26 mouse cellular contexts compared by ENCODE assay signal in the genomic region with DNA sequence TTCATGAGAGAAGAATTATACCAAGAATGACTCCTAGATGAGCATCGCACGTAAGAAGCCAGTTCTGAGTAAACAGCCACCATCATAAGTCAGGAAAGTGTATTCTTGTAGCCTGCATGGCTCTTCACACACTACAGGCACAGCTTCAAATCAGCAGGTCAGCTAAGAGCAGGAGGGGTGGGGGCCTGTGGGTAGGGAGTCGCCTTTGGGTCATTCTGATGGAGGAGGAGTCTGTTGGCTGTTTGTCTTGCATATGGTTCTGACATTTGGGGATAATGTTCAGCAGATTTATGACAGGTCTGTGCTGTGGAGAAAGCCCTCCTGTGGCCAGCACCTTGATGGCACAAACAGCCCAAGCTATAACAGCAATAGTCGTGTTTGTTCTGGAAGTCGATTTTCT. TPM values are rescaled to one million over a fixed set of nuclear protein-coding genes. Genes with fewer than 3 reads are reported as not detected.
DNase-seq lines count a peak whose midpoint lies in the region; ATAC-seq and TF ChIP-seq lines count a peak whose summit lies in the region.
"Had no signal": no experiment of that assay in that cellular context is flagged by ENCODE, and none has a peak within 500 bp of the region (broad histone marks: within the 10 kb centered on the region; RNA-seq: fewer than 3 reads in every experiment).

No protein-coding gene starts in this region.

- no peaks in the 10 kb centered on the region for H3K79me2 ChIP-seq in heart, adult 2 months (replicated peaks; ENCODE audit: control insufficient read depth, insufficient read depth, low read length)

- H3K27me3 ChIP-seq in hindbrain, embryonic 10.5 days (ENCODE audit: insufficient read depth, poor library complexity, severe bottlenecking) = no peaks in the 10 kb centered on the region
- no peaks in the 10 kb centered on the region for H3K27me3 ChIP-seq in hindbrain, postnatal 0 days (ENCODE audit: insufficient read depth, low read length)
- no peaks in the 10 kb centered on the region for H3K27me3 ChIP-seq in neural tube, embryonic 14.5 days (ENCODE audit: control insufficient read depth, insufficient read depth, low read length)
- no peaks in the 10 kb centered on the region for H3K27me3 ChIP-seq in heart, adult 2 months (ENCODE audit: control insufficient read depth, insufficient read depth, low read length)
- H3K27me3 ChIP-seq: CH12.LX; limb, embryonic 15.5 days; stomach, embryonic 15.5 days had no signal

- TF ChIP-seq POLR2A in heart, adult 2 months (IDR thresholded peaks at IDR 0.05; ENCODE audit: insufficient read depth, low read depth, low read length) = no peak

- DNase-seq in heart, adult 11 months = peak; percentile 72
- no peak for DNase-seq in heart, adult 9 months (ENCODE audit: low spot score in 2 of 2)
- no peak for DNase-seq in hindbrain, embryonic 10.5 days (ENCODE audit: low spot score)
- no peak for DNase-seq in hindbrain, postnatal 0 days (ENCODE audit: low spot score)
- no peak for DNase-seq in heart, adult 2 months
- DNase-seq: adrenal gland, postnatal 36 days; cerebellum, adult 11-12 months; cerebellum, postnatal 36 days; gastrocnemius, postnatal 10 days; heart, adult 18-20 months; kidney, adult 11 months; retina, postnatal 1 day; thymus, adult 18-20 months had no signal

- peak overlapping the region; percentile 1; the same call in 1 of the 2 replicates for H3K27ac ChIP-seq in hindbrain, embryonic 10.5 days
- H3K27ac ChIP-seq in hindbrain, postnatal 0 days = no peak overlapping the region; the same call in 1 of the 2 replicates
- H3K27ac ChIP-seq in neural tube, embryonic 14.5 days (ENCODE audit: low read depth, low read length) = 0 out of 2 replicates have a peak overlapping the region, but pooled peaks have one; percentile 16
- H3K27ac ChIP-seq in heart, adult 2 months = no peak overlapping the region
- H3K27ac ChIP-seq: kidney, postnatal 0 days; limb, embryonic 15.5 days; stomach, embryonic 15.5 days had no signal

- no peak overlapping the region for H3K4me2 ChIP-seq in hindbrain, postnatal 0 days (ENCODE audit: low read depth, low read length)
- no peak overlapping the region for H3K4me2 ChIP-seq in neural tube, embryonic 14.5 days (ENCODE audit: low read depth, low read length)
- H3K4me2 ChIP-seq: limb, embryonic 15.5 days; stomach, embryonic 15.5 days had no signal

- WGBS in hindbrain, embryonic 10.5 days = 73% methylated on average over 5 of the region's 5 CpGs
- WGBS in hindbrain, postnatal 0 days = 50% methylated on average over 5 of the region's 5 CpGs
- 41% methylated on average over 5 of the region's 5 CpGs for WGBS in neural tube, embryonic 14.5 days
- 67% methylated on average over 5 of the region's 5 CpGs for WGBS in heart, adult 2 months

- TF ChIP-seq EP300 in heart, adult 2 months (IDR thresholded peaks at IDR 0.05; ENCODE audit: insufficient read depth, low read depth, low read length) = no peak

- ATAC-seq in hindbrain, postnatal 0 days = 0 out of 2 replicates have a peak, but pooled peaks have one; percentile 25
- ATAC-seq in neural tube, embryonic 14.5 days (ENCODE audit: low read depth) = 0 out of 2 replicates have a peak, but pooled peaks have one; percentile 42
- ATAC-seq in erythroblast, adult 5-6 weeks (replicated peaks; ENCODE audit: low FRiP score, poor library complexity, severe bottlenecking) = no peak
- ATAC-seq: lung, postnatal 0 days had no signal

- H3K9me3 ChIP-seq in hindbrain, embryonic 10.5 days = no peaks in the 10 kb centered on the region
- H3K9me3 ChIP-seq in hindbrain, postnatal 0 days (ENCODE audit: low read length) = no peaks in the 10 kb centered on the region
- no peaks in the 10 kb centered on the region for H3K9me3 ChIP-seq in neural tube, embryonic 14.5 days (ENCODE audit: control insufficient read depth, low read length)
- H3K9me3 ChIP-seq: limb, embryonic 15.5 days; stomach, embryonic 15.5 days had no signal

- H3K9ac ChIP-seq in hindbrain, postnatal 0 days (replicated peaks; ENCODE audit: low read length) = no peak overlapping the region
- no peak overlapping the region for H3K9ac ChIP-seq in neural tube, embryonic 14.5 days (replicated peaks; ENCODE audit: low read depth, low read length)
- no peak overlapping the region for H3K9ac ChIP-seq in heart, adult 2 months (ENCODE audit: low read depth, low read length)
- H3K9ac ChIP-seq: limb, embryonic 15.5 days; stomach, embryonic 15.5 days had no signal

- peaks cover 7% of the 10 kb centered on the region; the same call in 1 of the 2 replicates for H3K36me3 ChIP-seq in hindbrain, embryonic 10.5 days
- H3K36me3 ChIP-seq in hindbrain, postnatal 0 days (ENCODE audit: insufficient read depth, low read length) = no peaks in the 10 kb centered on the region
- H3K36me3 ChIP-seq in neural tube, embryonic 14.5 days (ENCODE audit: control insufficient read depth, insufficient read depth, low read length) = no peaks in the 10 kb centered on the region
- no peaks in the 10 kb centered on the region for H3K36me3 ChIP-seq in heart, adult 2 months (ENCODE audit: control insufficient read depth, insufficient read depth, low read length)
- H3K36me3 ChIP-seq: stomach, embryonic 15.5 days had no signal

- TF ChIP-seq CTCF in hindbrain, postnatal 0 days (IDR thresholded peaks at IDR 0.05; ENCODE audit: low read depth) = no peak
- no peak for TF ChIP-seq CTCF in heart, adult 2 months (IDR thresholded peaks at IDR 0.05)

- peaks cover 32% of the 10 kb centered on the region for H3K4me1 ChIP-seq in hindbrain, embryonic 10.5 days (replicated peaks)
- H3K4me1 ChIP-seq in hindbrain, postnatal 0 days (ENCODE audit: insufficient read depth, low read length) = 0 out of 2 replicates have a peak, but pooled peaks cover 6% of the 10 kb centered on the region
- H3K4me1 ChIP-seq in neural tube, embryonic 14.5 days (ENCODE audit: control insufficient read depth, insufficient read depth, low read length) = peaks cover 9% of the 10 kb centered on the region; the same call in 1 of the 2 replicates
- H3K4me1 ChIP-seq in heart, adult 2 months (ENCODE audit: control insufficient read depth, insufficient read depth, low read length) = no peaks in the 10 kb centered on the region
- H3K4me1 ChIP-seq: stomach, embryonic 15.5 days had no signal

- H3K4me3 ChIP-seq in hindbrain, embryonic 10.5 days = no peak overlapping the region
- no peak overlapping the region for H3K4me3 ChIP-seq in hindbrain, postnatal 0 days (ENCODE audit: low read length)
- H3K4me3 ChIP-seq in neural tube, embryonic 14.5 days (ENCODE audit: low read depth, low read length) = no peak overlapping the region
- no peak overlapping the region for H3K4me3 ChIP-seq in heart, adult 2 months
- H3K4me3 ChIP-seq: limb, embryonic 15.5 days; stomach, embryonic 15.5 days had no signal

- intact Hi-C loops in heart, adult 2 months (cut with DNase I) = no loop called here

RNA-seq across cellular contexts. Expression of a gene that starts 19.9 kb away (rescaled TPM):
- 0.10 and 0.15 TPM in 2 replicates for polyA plus RNA-seq in hindbrain, embryonic 10.5 days (2016; fragmentation: Nextera tagmentation; extraction: Ambion mirVana)
- total RNA-seq in hindbrain, postnatal 0 days (2014; rRNA removed) = 0.11 TPM in 1 of 2 replicates, not detected in the other
- 0.05 TPM in 1 of 2 replicates, not detected in the other for polyA plus RNA-seq in hindbrain, postnatal 0 days (2015; fragmentation: Nextera tagmentation; extraction: Ambion mirVana)
- not detected in 2 replicates for polyA plus RNA-seq in neural tube, embryonic 14.5 days (2014; fragmentation: Nextera tagmentation; extraction: Ambion mirVana)
- total RNA-seq in heart, adult 2 months (2021) = not detected
- polyA plus RNA-seq in heart, adult 2 months (2012; rRNA removed) = 0.06 TPM in 1 of 2 replicates, not detected in the other
- not detected in 2 replicates for total RNA-seq in erythroblast, adult 5-6 weeks (2015; ENCODE audit: low replicate concordance)
- not detected in 2 replicates for total RNA-seq in erythroblast, adult 5-6 weeks (2017; ENCODE audit: low replicate concordance)
- total RNA-seq: adrenal gland, postnatal 36 days; gastrocnemius, postnatal 10 days; heart, adult 18-20 months; layer of hippocampus, adult 18-20 months; left cerebral cortex, postnatal 36 days; MEL; monocyte, adult 5-6 weeks had no signal
- polyA plus RNA-seq: heart, postnatal 0 days; lung, postnatal 0 days had no signal

RNA-seq across cellular contexts. Expression of a gene that starts 26.6 kb away (rescaled TPM):
- polyA plus RNA-seq in hindbrain, embryonic 10.5 days (2016; fragmentation: Nextera tagmentation; extraction: Ambion mirVana) = 2.6 and 3.2 TPM in 2 replicates
- total RNA-seq in hindbrain, postnatal 0 days (2014; rRNA removed) = 1.6 and 2.4 TPM in 2 replicates
- polyA plus RNA-seq in hindbrain, postnatal 0 days (2015; fragmentation: Nextera tagmentation; extraction: Ambion mirVana) = 1.3 and 1.4 TPM in 2 replicates
- 0.50 and 0.66 TPM in 2 replicates for polyA plus RNA-seq in neural tube, embryonic 14.5 days (2014; fragmentation: Nextera tagmentation; extraction: Ambion mirVana)
- total RNA-seq in heart, adult 2 months (2021) = not detected
- 0.09 TPM in 1 of 2 replicates, not detected in the other for polyA plus RNA-seq in heart, adult 2 months (2012; rRNA removed)
- total RNA-seq in erythroblast, adult 5-6 weeks (2015; ENCODE audit: low replicate concordance) = not detected in 2 replicates
- not detected in 2 replicates for total RNA-seq in erythroblast, adult 5-6 weeks (2017; ENCODE audit: low replicate concordance)
- total RNA-seq: adrenal gland, postnatal 36 days; CH12.LX; gastrocnemius, postnatal 10 days; heart, adult 18-20 months; layer of hippocampus, adult 18-20 months; left cerebral cortex, adult 18-20 months; MEL; monocyte, adult 5-6 weeks had no signal
- polyA plus RNA-seq: heart, postnatal 0 days had no signal

RNA-seq across cellular contexts. Expression of a gene that starts 29.9 kb away (rescaled TPM):
- 29.4 and 30.0 TPM in 2 replicates for polyA plus RNA-seq in hindbrain, embryonic 10.5 days (2016; fragmentation: Nextera tagmentation; extraction: Ambion mirVana)
- 9.8 and 9.9 TPM in 2 replicates for total RNA-seq in hindbrain, postnatal 0 days (2014; rRNA removed)
- 33.2 and 36.2 TPM in 2 replicates for polyA plus RNA-seq in hindbrain, postnatal 0 days (2015; fragmentation: Nextera tagmentation; extraction: Ambion mirVana)
- polyA plus RNA-seq in neural tube, embryonic 14.5 days (2014; fragmentation: Nextera tagmentation; extraction: Ambion mirVana) = 32.1 TPM in 2 replicates
- 1 to 10 TPM; 2.7 to 3.5 TPM for total RNA-seq in heart, adult 2 months (2021)
- 2.9 and 3.2 TPM in 2 replicates for polyA plus RNA-seq in heart, adult 2 months (2012; rRNA removed)
- total RNA-seq in erythroblast, adult 5-6 weeks (2015; ENCODE audit: low replicate concordance) = 1.5 TPM in 1 of 2 replicates, not detected in the other
- total RNA-seq in erythroblast, adult 5-6 weeks (2017; ENCODE audit: low replicate concordance) = 2.1 and 3.1 TPM in 2 replicates
- total RNA-seq: MEL had no signal

Comparison
In these comparisons a context has a peak if more than half of its experiments do, and no peak if none do; other contexts are left out.
1. H3K27ac ChIP-seq: peak in hindbrain, embryonic 10.5 days (single experiment) and neural tube, embryonic 14.5 days (single experiment); none in hindbrain, postnatal 0 days (single experiment) and heart, adult 2 months (single experiment).